Mouse (Mus musculus) C2C12 (cell line): Measurements from ENCODE around the gene Gm10959. TPM values are rescaled to one million over a fixed set of nuclear protein-coding genes. Genes with fewer than 3 reads are reported as not detected.

Experiments
- H3K27me3 ChIP-seq: one replicate; pipeline ENCODE4 v1.6.1; 2011; ENCODE audit not compliant: control insufficient read depth, insufficient read depth, insufficient read length
- H3K36me3 ChIP-seq: one replicate; pipeline ENCODE4 v1.6.1; 2011; ENCODE audit not compliant: control insufficient read depth, insufficient read depth
- H3K4me3 ChIP-seq: one replicate; pipeline ENCODE4 v1.5.1; 2011; ENCODE audit warnings: mild to moderate bottlenecking, control low read depth; ENCODE audit not compliant: poor library complexity, insufficient read depth, severe bottlenecking
- H3K79me2 ChIP-seq: one replicate; pipeline ENCODE4 v1.6.1; 2011; ENCODE audit not compliant: control insufficient read depth, insufficient read depth
- H3K79me3 ChIP-seq: one replicate; pipeline ENCODE4 v1.6.1; 2011; ENCODE audit warnings: low read depth, control low read depth
- H3ac ChIP-seq: one replicate; pipeline ENCODE3; 2011; ENCODE audit warnings: low read depth; ENCODE audit not compliant: control insufficient read depth, insufficient read length
- CEBPB ChIP-seq: IDR thresholded peaks from one replicate; pipeline ENCODE4 v1.6.1; 2011; ENCODE audit warnings: low read depth, mild to moderate bottlenecking, control low read depth, moderate library complexity
- CTCF ChIP-seq: IDR thresholded peaks from one replicate; pipeline ENCODE4 v1.5.1; 2011; ENCODE audit not compliant: control insufficient read depth, insufficient read depth, insufficient read length
- FOSL1 ChIP-seq: IDR thresholded peaks from one replicate; pipeline ENCODE4 v1.8.0; 2011; ENCODE audit warnings: mild to moderate bottlenecking, low read length; ENCODE audit not compliant: poor library complexity, insufficient read depth, severe bottlenecking
- MAX ChIP-seq: IDR thresholded peaks from one replicate; pipeline ENCODE4 v1.6.1; 2011; ENCODE audit warnings: mild to moderate bottlenecking, control low read depth
- MYOD1 ChIP-seq: IDR thresholded peaks from one replicate; pipeline ENCODE4 v1.6.1; 2011; ENCODE audit warnings: low read depth; ENCODE audit not compliant: control insufficient read depth, insufficient read length
- MYOG ChIP-seq: IDR thresholded peaks from one replicate; pipeline ENCODE4 v1.6.1; 2011; ENCODE audit not compliant: control insufficient read depth, insufficient read length; ENCODE audit errors: extremely low read depth
- USF1 ChIP-seq: IDR thresholded peaks from one replicate; pipeline ENCODE4 v1.6.1; 2011; ENCODE audit warnings: low read depth, mild to moderate bottlenecking, control low read depth, moderate library complexity
- polyA plus RNA-seq: library from polyadenylated mRNA; unstranded; fragments of >200 nt; fragmentation: generic; extraction: Trizol; gene quantifications from one replicate; pipeline ENCODE4 v1.2.1, GENCODE M21; 2012; ENCODE audit warnings: missing spikeins

The Gm10959 gene
- polyA plus RNA-seq, 1 experiment = not detected

DNA sequence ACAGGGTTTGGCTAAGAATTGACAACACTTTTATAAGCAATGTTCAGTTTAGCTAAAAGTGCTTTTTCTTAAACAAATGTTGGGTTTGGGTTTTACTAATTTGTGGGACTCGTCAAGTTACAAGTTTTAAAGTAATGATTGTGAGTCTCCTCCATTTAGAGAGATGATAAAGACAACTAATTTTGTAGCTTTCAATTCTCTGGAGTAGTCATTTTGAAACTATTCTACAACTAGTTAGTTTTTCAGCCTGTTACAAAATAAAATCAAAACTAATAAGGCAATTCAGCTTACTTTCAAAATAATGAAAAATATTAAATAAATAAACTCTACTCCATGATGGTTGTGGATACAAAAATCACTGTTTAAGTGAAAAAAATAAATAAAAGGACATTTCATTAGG lies 13.3 kb upstream of the Gm10959 start:
- no peaks in the 10 kb centered on the region for H3K27me3 ChIP-seq
- no peak overlapping the region for H3ac ChIP-seq
- peaks cover under 1% of the 10 kb centered on the region for H3K79me2 ChIP-seq
- TF ChIP-seq MAX (no peak), CTCF (no peak), MYOG (no peak), MYOD1 (no peak), FOSL1 (no peak), CEBPB (no peak), USF1 (no peak)
- H3K4me3 ChIP-seq = no peak overlapping the region
- no peaks in the 10 kb centered on the region for H3K79me3 ChIP-seq
- H3K36me3 ChIP-seq = peaks cover 25% of the 10 kb centered on the region

DNA sequence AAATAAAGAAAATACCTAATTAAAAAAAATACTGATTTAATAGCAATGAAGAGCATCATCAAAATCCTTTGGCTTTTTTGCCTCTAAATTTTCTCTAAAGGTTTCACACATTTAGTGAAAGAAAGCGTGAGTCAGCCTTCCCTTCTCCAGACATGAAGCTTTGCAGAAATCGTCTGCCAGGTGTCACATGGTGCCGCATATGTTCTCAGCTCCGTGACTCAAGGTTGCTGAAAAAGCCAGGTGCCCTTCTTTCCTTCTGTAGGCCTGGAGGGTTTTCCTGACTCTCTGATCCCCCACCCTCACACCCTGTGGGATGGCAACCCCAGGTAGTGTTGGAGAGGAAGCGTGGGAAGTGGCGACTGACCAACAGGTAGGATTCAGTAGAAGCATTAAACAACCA lies 10.6 kb upstream of the Gm10959 start:
- H3K36me3 ChIP-seq = peaks cover 28% of the 10 kb centered on the region
- H3K4me3 ChIP-seq = no peak overlapping the region
- no peaks in the 10 kb centered on the region for H3K27me3 ChIP-seq
- H3ac ChIP-seq = no peak overlapping the region
- H3K79me3 ChIP-seq = peaks cover 19% of the 10 kb centered on the region
- peaks cover 26% of the 10 kb centered on the region for H3K79me2 ChIP-seq
- no peak for TF ChIP-seq USF1
- no peak for TF ChIP-seq MAX
- TF ChIP-seq MYOD1 = no peak
- no peak for TF ChIP-seq MYOG

DNA sequence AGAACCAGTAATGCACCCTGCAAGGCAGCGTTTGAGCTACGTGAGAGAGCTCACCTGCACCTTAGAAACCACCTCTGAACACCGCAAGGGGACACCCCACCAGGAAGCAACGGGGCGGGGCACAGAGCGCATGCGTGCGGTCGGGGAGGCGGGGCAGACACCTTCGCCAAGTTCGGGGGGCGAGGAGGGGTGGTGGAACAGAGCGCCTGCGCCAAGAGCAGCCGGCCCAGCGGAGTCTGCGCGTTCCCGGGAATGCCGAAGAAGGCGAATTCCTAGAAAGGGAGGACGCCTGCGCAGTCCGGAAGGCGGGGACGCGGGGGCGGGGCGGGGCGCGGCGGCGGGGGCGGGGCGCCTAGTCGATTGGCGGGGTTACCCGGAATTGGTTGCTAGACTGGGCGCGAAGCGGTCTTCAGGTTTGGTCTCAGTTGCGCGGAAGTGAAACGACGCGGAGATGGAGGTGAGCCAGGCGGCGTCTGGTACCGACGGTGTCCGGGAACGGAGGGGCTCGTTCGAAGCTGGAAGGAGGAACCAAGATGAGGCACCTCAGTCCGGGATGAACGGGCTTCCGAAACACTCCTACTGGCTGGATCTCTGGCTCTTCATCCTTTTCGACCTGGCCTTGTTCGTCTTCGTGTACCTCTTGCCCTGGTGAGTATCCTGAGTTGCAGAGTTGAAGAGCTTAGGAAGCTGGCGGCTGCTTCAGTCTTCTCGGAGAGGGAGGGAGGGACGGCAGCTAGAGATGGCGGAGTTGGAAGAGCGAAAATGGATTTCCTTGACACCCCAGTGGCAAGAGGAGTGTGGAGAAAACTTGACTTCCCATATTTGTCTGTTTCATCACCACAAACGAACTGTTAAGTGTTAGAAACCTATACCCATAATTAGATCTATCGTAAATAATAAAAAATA lies 5.1 kb upstream of the Gm10959 start, which contains the start of gene 1810037I17Rik:
1810037I17Rik (plus strand) TSS at position 195 of the 906 bp plus-strand sequence.
- H3ac ChIP-seq = peak within 1 kb of the TSS; percentile 81
- no peak for TF ChIP-seq MYOG
- TF ChIP-seq CTCF = no peak
- peak; percentile 35 for TF ChIP-seq MAX
- peak within 1 kb of the TSS; percentile 56 for H3K4me3 ChIP-seq
- H3K79me3 ChIP-seq = peaks cover 23% of the 10 kb centered on the region
- peaks cover 13% of the 10 kb centered on the region for H3K36me3 ChIP-seq
- H3K79me2 ChIP-seq = peaks cover 31% of the 10 kb centered on the region
- H3K27me3 ChIP-seq = no peaks in the 10 kb centered on the region

DNA sequence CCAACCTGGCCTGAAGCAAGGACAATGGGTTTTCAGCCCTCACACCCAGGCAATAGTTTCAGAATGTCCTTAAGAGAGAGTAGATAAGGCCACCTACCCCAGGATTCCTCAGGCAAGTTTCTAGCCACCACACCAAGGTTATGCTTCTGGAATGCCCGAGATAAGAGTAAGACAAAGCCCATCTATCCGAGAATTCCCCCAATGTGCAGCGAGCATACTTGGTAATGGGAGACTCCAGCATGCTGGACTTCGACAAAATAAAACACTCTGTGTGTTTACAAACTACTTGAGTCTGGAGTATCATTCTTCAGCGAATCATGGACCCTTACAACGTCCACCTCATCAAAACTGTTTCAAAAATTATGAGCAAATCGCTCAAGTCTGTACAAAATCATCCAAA lies 4.0 kb upstream of the Gm10959 start:
- TF ChIP-seq MYOG (no peak), CEBPB (no peak), USF1 (no peak), MAX (no peak), MYOD1 (no peak), FOSL1 (no peak), CTCF (no peak)
- no peak overlapping the region for H3K4me3 ChIP-seq

DNA sequence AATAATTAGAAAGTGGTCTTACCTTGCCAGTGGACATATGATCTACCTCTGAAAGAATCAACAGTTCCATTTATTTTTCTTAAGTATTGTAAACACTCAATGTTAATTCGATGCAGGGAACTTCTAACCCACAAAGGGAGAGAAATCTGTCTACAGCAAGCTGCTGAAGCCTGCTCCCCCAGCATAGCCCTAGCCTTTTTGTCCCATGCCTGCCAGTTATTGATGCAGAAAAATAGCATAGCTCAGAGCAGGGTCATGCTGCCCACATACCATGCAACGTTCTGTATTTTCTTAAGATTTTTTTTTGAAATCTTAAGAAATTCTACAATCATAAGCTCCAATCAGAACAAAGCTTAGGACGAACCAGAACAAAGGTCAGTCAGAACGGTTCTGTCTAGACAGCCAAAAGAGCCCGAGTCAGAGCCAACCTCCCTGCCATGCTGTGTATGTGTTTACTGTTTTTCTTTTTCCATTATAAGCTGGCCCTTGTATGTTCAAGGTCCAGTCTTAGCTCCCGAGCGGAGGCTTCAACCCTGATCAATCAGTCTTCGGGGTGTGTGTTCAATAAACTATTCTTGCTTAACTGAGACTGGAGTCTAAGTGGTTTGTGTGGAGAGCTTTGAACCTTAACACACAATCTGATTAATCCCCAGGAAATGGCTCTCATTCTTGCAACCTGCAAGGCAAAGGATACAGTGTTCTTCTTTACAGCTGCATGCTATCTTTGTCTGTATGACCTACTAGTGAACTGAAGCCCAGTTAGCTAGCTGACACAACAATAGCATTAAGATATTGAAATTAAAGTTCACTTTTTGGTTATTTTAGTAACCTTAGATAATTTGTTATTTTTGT lies 2.7 kb upstream of the Gm10959 start:
- peaks cover 25% of the 10 kb centered on the region for H3K79me2 ChIP-seq
- peaks cover 6% of the 10 kb centered on the region for H3K36me3 ChIP-seq
- H3K27me3 ChIP-seq = no peaks in the 10 kb centered on the region
- TF ChIP-seq FOSL1 = no peak
- H3K79me3 ChIP-seq = peaks cover 23% of the 10 kb centered on the region
- H3ac ChIP-seq = no peak overlapping the region
- no peak overlapping the region for H3K4me3 ChIP-seq

More for the DNA sequence above, 4.0 kb upstream of the Gm10959 start:
- no peaks in the 10 kb centered on the region for H3K27me3 ChIP-seq
- H3K79me2 ChIP-seq = peaks cover 31% of the 10 kb centered on the region
- H3K36me3 ChIP-seq = peaks cover 13% of the 10 kb centered on the region
- no peak overlapping the region for H3ac ChIP-seq
- H3K79me3 ChIP-seq = peaks cover 23% of the 10 kb centered on the region
